10 mouse cellular contexts compared by ENCODE assay signal in genomic region chr10:120821491-120822358, GRCm38 (mm10).
DNase-seq lines count a peak whose midpoint lies in the region; ATAC-seq lines count a peak whose summit lies in the region.
"Had no signal": no experiment of that assay in that cellular context is flagged by ENCODE, and none has a peak within 500 bp of the region (broad histone marks: within the 10 kb centered on the region; RNA-seq: fewer than 3 reads in every experiment).

No protein-coding gene starts in this region.

- intact Hi-C loops in heart, postnatal 10 days (cut with DNase I) = no loop called here

- H3K27ac ChIP-seq in heart, embryonic 14.5 days (replicated peaks in 1 of 2; ENCODE audit: control insufficient read depth in 1 of 2, insufficient read depth in 1 of 2, low read depth in 2 of 2, low read length in 2 of 2) = peak overlapping the region; percentile 38 to 45; a peak in 2 of 4 replicates
- peak overlapping the region; percentile 72 for H3K27ac ChIP-seq in embryonic facial prominence, embryonic 12.5 days
- peak overlapping the region; percentile 83 for H3K27ac ChIP-seq in limb, embryonic 12.5 days

- H3K4me1 ChIP-seq in heart, embryonic 14.5 days (ENCODE audit: control insufficient read depth in 2 of 2, insufficient read depth in 2 of 2, low read length in 2 of 2) = peaks cover 7 to 10% of the 10 kb centered on the region in 2 experiments
- H3K4me1 ChIP-seq in embryonic facial prominence, embryonic 12.5 days = peaks cover 22% of the 10 kb centered on the region
- peaks cover 40% of the 10 kb centered on the region for H3K4me1 ChIP-seq in limb, embryonic 12.5 days (replicated peaks)

- peaks cover 43% of the 10 kb centered on the region for H3K36me3 ChIP-seq in heart, embryonic 14.5 days (ENCODE audit: control insufficient read depth, insufficient read depth, low read length)
- H3K36me3 ChIP-seq in embryonic facial prominence, embryonic 12.5 days = no peaks in the 10 kb centered on the region
- H3K36me3 ChIP-seq in limb, embryonic 12.5 days = no peaks in the 10 kb centered on the region

- H3K4me3 ChIP-seq in heart, embryonic 14.5 days (ENCODE audit: control insufficient read depth in 1 of 2, insufficient read depth in 1 of 2, low read depth in 1 of 2, low read length in 2 of 2) = no peak overlapping the region
- H3K4me3 ChIP-seq in embryonic facial prominence, embryonic 12.5 days = no peak overlapping the region
- H3K4me3 ChIP-seq in limb, embryonic 12.5 days (replicated peaks) = 0 out of 2 replicates have a peak overlapping the region, but pooled peaks have one; percentile 4

- no peak for DNase-seq in heart, postnatal 10 days
- peak; percentile 15 for DNase-seq in B cell, adult 2 months
- DNase-seq in thymus, postnatal 0 days (ENCODE audit: low spot score) = no peak
- no peak for DNase-seq in ovary, adult 18-20 months (ENCODE audit: low spot score)
- no peak for DNase-seq in thymus, adult 18-20 months
- DNase-seq: cerebellum, adult 18-20 months; right cerebral cortex, adult 18-20 months had no signal

- ATAC-seq in heart, embryonic 14.5 days (ENCODE audit: insufficient number of reproducible peaks, insufficient read depth, low FRiP score, low read depth) = no peak
- ATAC-seq in embryonic facial prominence, embryonic 12.5 days (ENCODE audit: insufficient number of reproducible peaks, insufficient read depth, low FRiP score, low TSS enrichment) = 0 out of 2 replicates have a peak, but pooled peaks have one; percentile 28
- ATAC-seq in limb, embryonic 12.5 days (ENCODE audit: insufficient number of reproducible peaks, insufficient read depth, low FRiP score, low TSS enrichment, low read depth) = peak; percentile 62; the same call in 1 of the 2 replicates

- 42% methylated on average over 20 of the region's 20 CpGs for WGBS in heart, embryonic 14.5 days
- WGBS in embryonic facial prominence, embryonic 12.5 days = 31% methylated on average over 20 of the region's 20 CpGs
- 13% methylated on average over 20 of the region's 20 CpGs for WGBS in limb, embryonic 12.5 days

- H3K9me3 ChIP-seq in heart, embryonic 14.5 days (ENCODE audit: control insufficient read depth, low read length) = no peaks in the 10 kb centered on the region
- H3K9me3 ChIP-seq in embryonic facial prominence, embryonic 12.5 days = no peaks in the 10 kb centered on the region
- H3K9me3 ChIP-seq in limb, embryonic 12.5 days = no peaks in the 10 kb centered on the region

- H3K4me2 ChIP-seq in heart, embryonic 14.5 days (ENCODE audit: low read length) = peak overlapping the region; percentile 5; the same call in 1 of the 2 replicates
- peak overlapping the region; percentile 24 for H3K4me2 ChIP-seq in embryonic facial prominence, embryonic 12.5 days (replicated peaks)
- peak overlapping the region; percentile 45 for H3K4me2 ChIP-seq in limb, embryonic 12.5 days

- no peak overlapping the region for H3K9ac ChIP-seq in heart, embryonic 14.5 days (ENCODE audit: low read length)
- no peak overlapping the region for H3K9ac ChIP-seq in embryonic facial prominence, embryonic 12.5 days
- no peak overlapping the region for H3K9ac ChIP-seq in limb, embryonic 12.5 days (replicated peaks)

- no peaks in the 10 kb centered on the region for H3K27me3 ChIP-seq in heart, embryonic 14.5 days (ENCODE audit: control insufficient read depth, insufficient read depth, low read length)
- no peaks in the 10 kb centered on the region for H3K27me3 ChIP-seq in embryonic facial prominence, embryonic 12.5 days
- no peaks in the 10 kb centered on the region for H3K27me3 ChIP-seq in limb, embryonic 12.5 days

Comparison
In these comparisons a context has a peak if more than half of its experiments do, and no peak if none do; other contexts are left out.
1. DNase-seq: peak in B cell, adult 2 months (2 of 2); none in heart, postnatal 10 days (0 of 2), thymus, postnatal 0 days (single experiment), ovary, adult 18-20 months (single experiment) and thymus, adult 18-20 months (0 of 2).
2. Peak in every context shown above with its lines, with median percentiles within 50 percentile points of each other: H3K27ac ChIP-seq and H3K4me2 ChIP-seq.